Mouse (Mus musculus) liver, embryonic 13.5 days (tissue): ENCODE measurements around the gene Cyth1. TPM values are rescaled to one million over a fixed set of nuclear protein-coding genes. Genes with fewer than 3 reads are reported as not detected.
A peak's percentile ranks its signal among the peaks of the same experiment; 100 is the strongest.

ENCODE experiments used
- ATAC-seq: fragments of 200-750 bp; cut with Nextera tagmentation; 2 replicates; pipeline ENCODE4 v1.8.0; 2017; ENCODE audit warnings: low read depth, mild to moderate bottlenecking, moderate number of reproducible peaks, moderate library complexity
- DNase-seq: peaks from one replicate; pipeline ENCODE4 v3.0.0; 2022
- H3K27ac ChIP-seq: fragments of 300-500 bp; sonication (generic); 2 replicates; pipeline ENCODE4 v1.5.1; 2015; ENCODE audit warnings: moderate library complexity, mild to moderate bottlenecking, inconsistent platforms
- H3K27me3 ChIP-seq: fragments of 300-500 bp; sonication (generic); 2 replicates; pipeline ENCODE4 v1.6.1; 2015; ENCODE audit warnings: mild to moderate bottlenecking, inconsistent platforms
- H3K36me3 ChIP-seq: fragments of 300-500 bp; sonication (generic); 2 replicates; pipeline ENCODE4 v1.6.1; 2015; ENCODE audit warnings: mild to moderate bottlenecking, inconsistent platforms
- H3K4me1 ChIP-seq: fragments of 300-500 bp; sonication (generic); replicated peaks from 2 replicates; pipeline ENCODE4 v1.6.1; 2015; ENCODE audit warnings: inconsistent platforms
- H3K4me2 ChIP-seq: fragments of 300-500 bp; sonication (generic); 2 replicates; pipeline ENCODE4 v1.6.1; 2015; ENCODE audit warnings: inconsistent platforms, mild to moderate bottlenecking, moderate library complexity
- H3K4me3 ChIP-seq: fragments of 300-500 bp; sonication (generic); replicated peaks from 2 replicates; pipeline ENCODE4 v1.5.1; 2015; ENCODE audit warnings: mild to moderate bottlenecking, inconsistent platforms
- H3K9ac ChIP-seq: fragments of 300-500 bp; sonication (generic); 2 replicates; pipeline ENCODE4 v1.6.1; 2015; ENCODE audit warnings: mild to moderate bottlenecking, inconsistent platforms
- H3K9me3 ChIP-seq: fragments of 300-500 bp; sonication (generic); replicated peaks from 2 replicates; pipeline ENCODE4 v1.6.1; 2016; ENCODE audit warnings: inconsistent platforms
- WGBS: fragments of 180-500 bp; shearing (Covaris S2); methylation state at CpG from one replicate; pipeline ENCODE4 v1.1.7; 2015; ENCODE audit not compliant: insufficient replicate concordance; 5-methylcytosine and 5-hydroxymethylcytosine counted together
- polyA plus RNA-seq: library from polyadenylated mRNA; unstranded; fragments of >200 nt; fragmentation: Nextera tagmentation; extraction: Ambion mirVana; gene quantifications from 2 replicates; pipeline ENCODE4 v1.2.1, GENCODE M21; 2015

Cyth1 gene
- polyA plus RNA-seq, 1 experiment from 2014 or later, result 2.3 TPM

DNA sequence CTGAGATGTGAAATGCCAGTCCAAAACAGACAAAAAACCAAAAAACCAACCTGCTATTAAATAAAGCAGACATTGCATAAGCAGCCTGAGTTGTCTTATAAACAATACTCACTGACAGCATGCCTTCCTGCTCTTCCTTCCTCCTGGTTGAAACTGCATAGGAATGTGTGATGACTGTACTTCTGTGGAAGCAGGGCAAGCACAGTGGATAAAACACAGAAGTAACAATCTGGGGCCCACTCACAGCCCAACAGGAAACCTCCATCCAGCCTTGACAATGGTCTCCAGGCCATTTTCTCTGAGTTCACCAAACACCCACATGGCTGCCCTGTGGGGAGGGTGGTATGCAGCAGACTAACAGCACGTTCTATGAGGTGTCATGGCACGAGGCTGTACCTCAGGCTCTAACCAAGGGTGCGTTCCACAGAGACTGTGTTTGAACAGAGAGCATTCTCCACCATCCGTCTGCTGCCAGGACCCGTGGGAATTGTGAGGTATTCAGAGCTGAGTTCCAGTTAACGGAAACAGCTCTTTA lies 26.0 kb downstream of the Cyth1 start:
- WGBS, result 50% methylated on average over 6 of the region's 6 CpGs
- no peak overlapping the region for H3K4me3 ChIP-seq
- H3K27ac ChIP-seq, result no peak overlapping the region
- H3K9me3 ChIP-seq, result no peaks in the 10 kb centered on the region
- no peak for ATAC-seq
- H3K9ac ChIP-seq, result no peak overlapping the region
- no peak for DNase-seq
- peaks cover 12% of the 10 kb centered on the region for H3K4me1 ChIP-seq
- H3K36me3 ChIP-seq, result no peaks in the 10 kb centered on the region
- no peak overlapping the region for H3K4me2 ChIP-seq
- no peaks in the 10 kb centered on the region for H3K27me3 ChIP-seq

DNA sequence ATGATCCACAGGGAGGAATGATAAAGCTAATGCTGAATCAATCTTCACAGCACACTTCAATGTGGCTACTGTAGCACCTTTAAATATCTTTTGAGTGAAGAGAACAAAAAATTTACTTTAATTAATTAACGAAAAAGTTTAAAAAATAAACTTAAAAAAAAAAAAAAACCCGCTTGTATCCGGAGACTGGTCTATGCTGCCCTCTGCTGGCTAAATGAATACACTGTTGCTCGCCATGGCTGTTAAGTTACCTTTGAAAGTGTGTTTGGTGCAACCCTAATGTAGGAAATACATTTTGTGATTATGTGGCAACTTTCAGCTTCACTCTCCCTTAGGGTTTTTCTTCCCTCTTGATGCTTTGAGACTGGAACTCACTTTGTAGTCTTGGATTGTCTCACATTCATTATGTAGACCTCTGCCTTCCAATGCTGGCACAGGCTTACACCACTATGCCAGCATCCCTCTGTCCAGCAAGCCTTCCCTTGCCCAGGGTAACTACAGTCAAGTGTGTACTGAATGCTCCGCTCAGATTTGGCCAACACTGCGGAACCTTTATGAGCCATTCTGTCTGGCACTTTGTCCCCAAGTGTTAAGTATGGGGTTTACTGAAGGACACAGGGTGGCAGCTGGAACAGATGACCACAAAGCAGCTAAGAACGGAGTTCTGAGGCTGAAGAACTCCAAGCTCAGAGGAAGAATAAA lies 27.7 kb downstream of the Cyth1 start:
- H3K27ac ChIP-seq, result no peak overlapping the region
- ATAC-seq (no peak), DNase-seq (no peak)
- H3K9me3 ChIP-seq, result no peaks in the 10 kb centered on the region
- H3K4me3 ChIP-seq, result no peak overlapping the region
- H3K9ac ChIP-seq, result no peak overlapping the region
- no peaks in the 10 kb centered on the region for H3K36me3 ChIP-seq
- H3K4me2 ChIP-seq, result no peak overlapping the region
- H3K27me3 ChIP-seq, result no peaks in the 10 kb centered on the region
- no peaks in the 10 kb centered on the region; the same call in 1 of the 2 replicates for H3K4me1 ChIP-seq
- whole genome bisulfite sequencing, result 17% methylated on average over 7 of the region's 7 CpGs

- no peaks in the 10 kb centered on the region for H3K9me3 ChIP-seq
- 82% methylated on average over 4 of the region's 4 CpGs for WGBS
- H3K27ac ChIP-seq, result no peak overlapping the region
- DNase-seq, result no peak
- H3K4me2 ChIP-seq, result no peak overlapping the region
- no peaks in the 10 kb centered on the region for H3K27me3 ChIP-seq
- no peaks in the 10 kb centered on the region; the same call in 1 of the 2 replicates for H3K4me1 ChIP-seq
- H3K9ac ChIP-seq, result no peak overlapping the region
- no peak overlapping the region for H3K4me3 ChIP-seq
- ATAC-seq, result no peak
- no peaks in the 10 kb centered on the region for H3K36me3 ChIP-seq
Observed at GRCm38 (mm10) chr11:118219066-118219465, 29.3 kb downstream of the Cyth1 start.

GRCm38 (mm10) chr11:118216468-118216867 lies 31.9 kb downstream of the Cyth1 start:
- Histone ChIP-seq H3K4me1 (peaks cover 15% of the 10 kb centered on the region), H3K27me3 (no peaks in the 10 kb centered on the region), H3K27ac (no peak overlapping the region), H3K9me3 (no peaks in the 10 kb centered on the region), H3K9ac (no peak overlapping the region), H3K4me2 (no peak overlapping the region), H3K36me3 (no peaks in the 10 kb centered on the region), H3K4me3 (no peak overlapping the region)
- WGBS, result 60% methylated on average over 6 of the region's 6 CpGs
- ATAC-seq (no peak), DNase-seq (no peak)

- H3K4me2 ChIP-seq, result no peak overlapping the region
- H3K36me3 ChIP-seq, result no peaks in the 10 kb centered on the region
- H3K4me3 ChIP-seq, result no peak overlapping the region
- no peak overlapping the region for H3K9ac ChIP-seq
- no peak for ATAC-seq
- no peak overlapping the region for H3K27ac ChIP-seq
- WGBS, result 52% methylated on average over 5 of the region's 5 CpGs
- DNase-seq, result no peak
- H3K9me3 ChIP-seq, result no peaks in the 10 kb centered on the region
- peaks cover 20% of the 10 kb centered on the region for H3K4me1 ChIP-seq
- H3K27me3 ChIP-seq, result no peaks in the 10 kb centered on the region
Observed at GRCm38 (mm10) chr11:118215928-118216458, 32.4 kb downstream of the Cyth1 start.

- ATAC-seq, result no peak
- H3K4me2 ChIP-seq, result no peak overlapping the region
- 46% methylated on average over 7 of the region's 7 CpGs for WGBS
- H3K27ac ChIP-seq, result no peak overlapping the region
- H3K9me3 ChIP-seq, result no peaks in the 10 kb centered on the region
- DNase-seq, result no peak
- H3K36me3 ChIP-seq, result no peaks in the 10 kb centered on the region
- H3K4me1 ChIP-seq, result peaks cover 51% of the 10 kb centered on the region
- no peak overlapping the region for H3K9ac ChIP-seq
- H3K27me3 ChIP-seq, result no peaks in the 10 kb centered on the region
- no peak overlapping the region for H3K4me3 ChIP-seq
Observed at GRCm38 (mm10) chr11:118212636-118213112, 35.7 kb downstream of the Cyth1 start.

DNA sequence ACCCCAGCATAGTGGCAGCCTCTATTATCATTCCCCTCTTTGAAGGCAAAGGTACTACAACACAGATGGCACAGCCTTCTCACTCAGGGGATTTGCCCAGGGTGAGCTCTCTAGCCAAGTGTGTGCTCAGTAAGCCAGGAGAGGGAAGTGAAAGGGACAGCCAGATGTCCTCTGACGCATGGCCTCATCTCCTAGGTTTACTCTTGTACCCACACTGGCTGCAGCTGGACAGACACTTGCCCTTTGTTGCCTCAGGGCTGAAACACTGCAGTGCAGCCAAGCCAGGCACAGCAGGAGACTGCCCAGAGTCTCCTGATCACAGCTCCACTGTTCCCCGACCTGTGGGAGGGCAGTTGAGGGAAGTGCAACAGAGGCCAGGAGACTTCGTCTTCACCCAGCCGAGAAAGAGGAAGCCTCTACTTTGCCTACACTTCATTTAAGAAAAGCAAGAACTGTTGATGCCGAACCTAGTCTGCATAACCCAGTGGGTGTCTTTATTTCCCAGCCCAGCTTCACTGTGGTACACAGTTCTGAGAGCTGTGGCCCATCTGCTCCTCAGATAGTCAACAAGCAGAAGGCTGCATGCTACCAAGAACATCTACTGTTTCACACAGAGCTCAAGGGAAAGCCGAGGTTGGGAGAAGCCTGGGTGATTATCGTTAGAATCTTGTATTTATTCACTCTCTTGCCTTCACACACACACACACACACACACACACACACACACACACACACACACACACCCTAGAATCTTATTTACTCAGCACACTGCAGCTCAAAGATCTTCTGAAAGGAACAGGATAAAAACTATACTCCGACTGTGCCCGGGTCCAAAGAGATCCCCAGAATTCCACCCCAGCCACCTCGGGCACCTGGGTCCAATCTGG lies 36.4 kb downstream of the Cyth1 start:
- DNase-seq, result no peak
- no peaks in the 10 kb centered on the region for H3K27me3 ChIP-seq
- no peaks in the 10 kb centered on the region for H3K9me3 ChIP-seq
- H3K4me2 ChIP-seq, result no peak overlapping the region
- 30% methylated on average over 10 of the region's 10 CpGs for WGBS
- H3K27ac ChIP-seq, result peak overlapping the region; percentile 39; the same call in 1 of the 2 replicates
- no peaks in the 10 kb centered on the region for H3K36me3 ChIP-seq
- H3K9ac ChIP-seq, result no peak overlapping the region; the same call in 1 of the 2 replicates
- H3K4me1 ChIP-seq, result peaks cover 56% of the 10 kb centered on the region
- ATAC-seq, result peak; percentile 52
- no peak overlapping the region for H3K4me3 ChIP-seq

DNA sequence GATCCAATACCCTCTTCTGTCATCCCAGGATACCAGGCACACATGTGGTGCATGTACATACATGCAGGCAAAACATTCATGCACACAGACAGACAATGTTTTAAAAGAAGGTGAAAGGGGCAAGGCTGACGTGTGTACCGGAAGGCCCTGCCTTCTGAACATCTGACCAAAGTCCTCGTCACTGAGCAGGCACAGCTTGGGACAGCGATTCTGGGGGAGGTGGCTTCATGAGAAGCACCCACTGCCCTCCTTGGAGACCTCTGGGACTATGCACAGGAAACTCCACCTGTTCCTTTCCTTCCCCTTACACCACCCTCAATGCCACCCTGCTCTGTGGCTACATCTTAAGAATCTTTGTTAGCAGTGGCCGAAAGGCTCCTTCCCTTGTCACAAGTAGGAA lies 37.4 kb downstream of the Cyth1 start:
- Histone ChIP-seq H3K9ac (no peak overlapping the region), H3K4me1 (peaks cover 56% of the 10 kb centered on the region), H3K4me3 (no peak overlapping the region), H3K4me2 (no peak overlapping the region), H3K27ac (no peak overlapping the region), H3K27me3 (no peaks in the 10 kb centered on the region), H3K9me3 (no peaks in the 10 kb centered on the region), H3K36me3 (no peaks in the 10 kb centered on the region)
- ATAC-seq (no peak), DNase-seq (no peak)
- 65% methylated on average over 5 of the region's 5 CpGs for WGBS

DNA sequence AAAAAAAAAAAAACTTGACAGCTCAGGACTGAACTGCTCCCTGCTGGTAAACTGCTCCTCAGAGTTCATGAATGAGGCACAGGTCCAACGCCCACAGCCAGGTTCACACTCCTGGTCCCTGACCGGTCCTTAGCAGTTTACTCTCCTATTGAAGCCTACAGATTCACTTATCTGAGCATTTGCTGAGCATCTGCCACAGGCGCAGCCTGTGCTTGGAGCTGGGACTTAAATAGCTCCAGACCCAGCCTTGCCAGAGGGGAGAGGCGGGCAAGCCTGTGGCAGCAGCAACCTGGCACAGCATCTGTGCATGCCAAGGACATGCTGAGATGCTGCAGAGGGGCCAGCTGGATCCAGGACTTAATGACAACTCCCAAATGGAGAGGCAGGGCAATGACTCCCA lies 38.3 kb downstream of the Cyth1 start:
- no peak overlapping the region for H3K27ac ChIP-seq
- H3K4me2 ChIP-seq, result no peak overlapping the region
- no peak for ATAC-seq
- H3K36me3 ChIP-seq, result no peaks in the 10 kb centered on the region
- H3K9me3 ChIP-seq, result no peaks in the 10 kb centered on the region
- no peaks in the 10 kb centered on the region for H3K27me3 ChIP-seq
- H3K9ac ChIP-seq, result no peak overlapping the region
- H3K4me3 ChIP-seq, result no peak overlapping the region
- 66% methylated on average over 4 of the region's 4 CpGs for WGBS
- peaks cover 56% of the 10 kb centered on the region for H3K4me1 ChIP-seq
- DNase-seq, result no peak

GRCm38 (mm10) chr11:118209376-118209775 lies 39.0 kb downstream of the Cyth1 start:
- no peak for ATAC-seq
- DNase-seq, result no peak
- H3K36me3 ChIP-seq, result no peaks in the 10 kb centered on the region
- 67% methylated on average over 3 of the region's 3 CpGs for WGBS
- no peaks in the 10 kb centered on the region for H3K27me3 ChIP-seq
- no peak overlapping the region for H3K4me3 ChIP-seq
- peaks cover 56% of the 10 kb centered on the region for H3K4me1 ChIP-seq
- H3K9me3 ChIP-seq, result no peaks in the 10 kb centered on the region
- H3K27ac ChIP-seq, result no peak overlapping the region
- no peak overlapping the region for H3K4me2 ChIP-seq
- H3K9ac ChIP-seq, result no peak overlapping the region

GRCm38 (mm10) chr11:118208672-118209272 lies 39.6 kb downstream of the Cyth1 start:
- Histone ChIP-seq H3K27me3 (no peaks in the 10 kb centered on the region), H3K4me3 (no peak overlapping the region), H3K36me3 (no peaks in the 10 kb centered on the region), H3K9me3 (no peaks in the 10 kb centered on the region), H3K4me1 (peaks cover 56% of the 10 kb centered on the region), H3K9ac (no peak overlapping the region), H3K4me2 (no peak overlapping the region), H3K27ac (no peak overlapping the region)
- DNase-seq, result no peak
- ATAC-seq, result no peak
- WGBS, result 17% methylated on average over 8 of the region's 8 CpGs
